Mouse (Mus musculus) lung, postnatal 25 days (tissue): Measurements from ENCODE around the gene Plekhg6.

Source experiments
- DNase-seq: peaks from one replicate; pipeline ENCODE4 v3.0.0; 2022; ENCODE audit warnings: low spot score

Plekhg6 gene

DNA sequence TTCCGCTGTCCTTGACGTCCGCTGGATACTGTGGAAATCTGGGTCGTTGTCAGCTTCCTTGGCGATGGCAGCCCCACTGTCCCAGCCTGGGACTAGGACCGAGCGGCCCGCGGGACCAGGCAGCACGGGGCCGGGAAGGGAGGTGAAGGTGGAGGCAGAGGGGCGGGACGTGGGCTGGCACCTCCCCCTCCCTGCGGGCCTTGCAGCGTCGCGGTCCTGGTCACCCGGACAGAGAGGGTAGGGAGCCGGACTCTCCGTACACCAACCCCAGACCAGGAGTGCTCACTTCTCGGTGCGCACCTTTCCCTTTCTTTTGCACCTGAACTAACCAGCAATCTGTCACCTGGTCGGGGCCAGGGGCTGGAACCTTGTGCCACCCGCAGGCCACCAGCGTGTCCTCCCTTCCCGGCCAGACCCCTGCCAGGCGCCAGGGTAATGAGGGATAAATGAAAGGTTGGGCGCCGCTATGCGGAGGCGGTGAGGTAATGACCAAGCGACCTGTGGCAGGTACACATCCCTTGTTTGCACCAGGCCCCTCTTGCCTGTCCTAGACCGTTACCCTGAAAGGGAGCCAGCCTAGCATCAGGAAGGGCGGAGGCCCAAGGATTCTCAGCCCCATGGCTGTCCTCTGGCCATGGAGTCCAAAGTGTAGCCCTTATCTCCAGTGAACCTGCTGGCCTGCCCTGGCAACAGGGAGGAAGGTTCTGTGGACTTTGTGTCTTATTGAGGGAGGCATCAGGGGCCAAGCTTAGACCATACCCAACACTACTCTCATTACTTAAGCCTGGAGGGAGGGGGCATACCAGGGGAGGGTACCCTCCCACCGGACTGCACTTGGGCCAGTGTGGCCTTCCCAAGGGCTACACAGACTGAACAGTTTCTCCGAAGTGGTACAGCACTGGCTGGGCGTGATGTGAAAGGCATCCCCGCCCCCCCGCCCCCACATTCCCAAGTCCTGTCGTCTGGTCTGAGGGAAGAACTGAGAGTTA is at the start of gene Plekhg6:
Gene Plekhg6 (minus strand): TSS at position 422 of the 989 bp plus-strand sequence.
- DNase-seq = peak; percentile 49

DNA sequence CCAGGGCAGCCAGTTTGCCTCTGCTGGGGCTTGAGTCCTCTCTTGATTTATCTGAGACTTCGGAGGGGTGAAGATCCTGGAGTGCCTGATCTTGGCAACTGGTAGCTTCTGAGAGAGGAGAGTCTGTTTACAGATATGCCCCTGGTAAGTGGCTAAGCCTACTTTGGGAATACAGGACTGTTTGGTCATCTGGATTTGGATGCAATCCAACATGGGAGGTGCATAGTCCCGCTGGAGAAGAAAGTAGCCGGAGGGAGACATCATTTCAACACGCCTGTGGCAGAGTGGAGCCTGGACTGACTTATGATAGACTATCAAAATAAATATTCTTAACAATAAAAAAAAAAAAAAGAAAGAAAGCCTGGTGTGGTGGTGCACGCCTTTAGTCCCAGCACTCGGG is 49.1 kb upstream of the Plekhg6 start:
- DNase-seq = peak; percentile 65

DNA sequence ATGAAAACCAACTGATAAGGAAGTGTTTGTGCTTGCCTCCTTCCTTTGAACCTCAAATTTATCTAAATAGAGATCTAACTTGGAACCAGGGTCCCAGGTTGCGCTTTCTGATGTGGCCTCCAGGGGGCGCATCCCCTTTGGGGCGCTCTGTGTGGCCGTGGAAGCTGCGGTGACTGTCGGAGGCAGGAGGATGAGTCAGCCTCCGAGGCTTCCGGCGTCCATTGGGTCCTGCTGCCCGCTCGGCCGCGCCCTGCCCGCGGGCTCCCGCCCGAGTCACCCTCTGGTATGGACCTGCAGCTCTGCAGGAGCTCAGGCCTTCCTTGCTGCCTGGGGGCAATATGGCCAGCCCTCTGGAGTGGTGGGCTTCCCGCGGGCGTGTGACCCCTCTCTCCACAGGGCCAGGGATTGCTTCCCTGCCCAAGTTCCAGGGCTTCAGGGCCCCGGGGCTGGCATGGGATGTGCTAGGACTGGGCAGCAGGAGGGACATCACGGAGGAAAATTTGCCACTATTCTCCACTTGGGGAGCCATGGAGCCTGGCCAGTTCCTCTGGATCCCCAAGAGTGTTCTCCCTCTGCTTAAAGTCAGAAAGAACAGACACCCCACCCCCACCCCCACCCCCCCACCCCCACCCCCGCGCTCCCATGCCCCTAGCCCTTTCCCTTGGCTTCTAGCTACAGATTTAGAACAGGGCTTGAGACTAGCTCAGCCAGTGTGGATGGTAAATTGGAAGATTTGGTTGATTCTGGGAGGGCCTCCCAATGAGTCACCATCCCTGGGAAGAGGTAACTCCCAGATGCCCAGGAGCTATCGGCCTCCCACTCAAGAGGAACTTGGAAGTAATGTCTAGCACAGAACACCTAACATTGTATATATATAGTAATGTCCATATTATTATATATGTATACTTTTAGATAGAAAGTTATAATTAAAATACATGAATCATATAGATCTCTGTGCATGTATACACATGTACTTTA is 46.1 kb upstream of the Plekhg6 start:
- peak; percentile 89 for DNase-seq

DNA sequence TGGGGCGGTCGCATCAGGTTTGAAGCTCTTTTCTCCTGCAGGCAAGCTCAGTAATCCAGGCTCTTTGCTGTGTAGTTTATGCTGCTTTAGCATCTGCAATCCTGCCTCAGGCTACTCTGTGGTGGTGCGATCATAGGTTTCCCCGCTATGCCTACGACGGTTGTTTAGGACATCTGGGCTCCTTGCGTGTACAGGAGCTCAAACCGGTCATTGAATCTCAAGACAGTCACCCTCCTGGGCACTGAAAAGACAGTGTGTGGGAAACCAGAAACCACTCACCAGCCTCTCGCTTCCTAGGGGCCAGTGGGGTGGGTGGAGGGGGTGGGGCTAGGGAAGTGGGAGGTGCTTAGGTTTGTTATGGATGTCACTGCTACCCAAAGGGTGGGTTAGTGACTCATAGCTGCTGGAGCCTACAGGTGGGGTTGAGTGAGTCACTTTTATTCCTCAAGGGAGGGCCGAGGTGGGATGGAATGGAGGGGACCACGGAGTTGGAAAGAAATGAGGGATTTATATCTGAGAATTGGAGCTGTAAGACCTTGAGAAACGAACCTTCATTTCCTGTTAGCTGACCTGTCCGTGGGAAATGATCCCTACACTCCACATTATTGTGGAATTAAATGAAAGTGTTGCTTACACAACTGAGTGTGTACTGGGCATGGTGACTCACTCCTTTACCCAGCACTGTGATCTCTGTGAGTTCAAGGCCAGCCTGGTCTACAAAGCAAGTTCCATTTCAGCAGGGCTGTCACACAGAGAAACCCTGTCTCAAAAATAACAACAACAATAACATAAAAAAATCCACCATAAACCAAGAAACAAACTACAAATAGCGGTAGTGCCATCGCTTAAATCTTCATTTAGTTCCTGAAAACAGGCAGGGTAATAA is 44.9 kb upstream of the Plekhg6 start:
- no peak for DNase-seq

DNA sequence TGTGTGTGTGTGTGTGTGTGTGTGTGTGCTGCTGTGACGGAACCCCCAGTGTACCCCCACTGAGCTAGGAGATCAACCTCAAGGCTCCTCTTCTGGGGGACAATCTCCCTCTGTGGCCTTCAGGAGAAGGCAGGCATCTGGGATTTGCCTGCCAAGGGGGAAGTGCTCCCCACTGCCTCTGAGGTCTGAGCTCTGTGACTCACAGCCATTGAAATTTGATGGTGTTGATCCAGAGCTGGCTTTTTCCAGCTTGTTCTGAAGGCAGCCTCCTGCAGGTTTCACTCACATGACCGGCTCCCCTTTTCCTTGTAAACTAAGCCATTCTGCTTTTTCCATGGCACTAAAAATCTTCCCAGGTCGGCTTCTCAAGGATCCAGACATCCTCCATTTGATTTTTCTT is 43.6 kb upstream of the Plekhg6 start:
- no peak for DNase-seq

DNA sequence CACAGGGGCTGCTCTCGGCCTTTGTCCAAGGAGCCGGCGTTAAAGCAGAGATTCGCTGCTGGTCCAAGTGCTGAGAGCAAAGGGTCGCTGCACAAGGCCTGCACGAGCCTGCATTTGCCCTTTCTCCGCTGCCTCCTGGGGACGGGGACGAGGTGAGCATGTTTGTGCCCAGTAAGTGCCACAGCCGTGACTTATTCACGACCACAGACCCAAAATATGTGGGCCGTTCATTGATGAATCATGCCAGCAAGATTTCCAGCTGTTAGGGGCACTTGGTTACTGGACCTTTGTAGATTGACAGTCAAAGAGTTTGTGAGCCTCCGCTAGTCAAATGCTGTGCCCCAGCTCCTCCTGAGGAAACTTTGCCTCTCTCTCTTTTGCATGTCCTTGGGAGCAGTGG is 42.9 kb upstream of the Plekhg6 start:
- DNase-seq = no peak

DNA sequence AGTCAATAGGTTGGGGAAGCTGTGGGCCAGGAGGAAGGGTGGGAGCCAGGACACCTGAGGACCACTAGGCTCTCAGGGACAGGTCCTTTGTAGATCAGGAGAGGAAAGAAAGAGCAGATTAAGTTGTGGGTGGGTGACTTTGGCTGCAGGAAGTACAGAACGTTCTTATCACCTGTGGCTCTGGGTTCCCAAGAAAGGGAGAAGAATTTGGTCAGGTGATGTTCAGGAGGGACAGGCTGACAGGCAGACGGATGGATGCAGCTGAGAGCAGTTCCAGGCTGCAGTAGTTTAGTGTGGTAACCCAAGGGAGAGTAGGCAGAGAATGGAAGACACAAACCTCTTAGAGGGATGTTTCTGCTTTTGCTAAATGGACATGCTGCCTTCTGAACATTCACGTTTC is 42.5 kb upstream of the Plekhg6 start:
- no peak for DNase-seq

DNA sequence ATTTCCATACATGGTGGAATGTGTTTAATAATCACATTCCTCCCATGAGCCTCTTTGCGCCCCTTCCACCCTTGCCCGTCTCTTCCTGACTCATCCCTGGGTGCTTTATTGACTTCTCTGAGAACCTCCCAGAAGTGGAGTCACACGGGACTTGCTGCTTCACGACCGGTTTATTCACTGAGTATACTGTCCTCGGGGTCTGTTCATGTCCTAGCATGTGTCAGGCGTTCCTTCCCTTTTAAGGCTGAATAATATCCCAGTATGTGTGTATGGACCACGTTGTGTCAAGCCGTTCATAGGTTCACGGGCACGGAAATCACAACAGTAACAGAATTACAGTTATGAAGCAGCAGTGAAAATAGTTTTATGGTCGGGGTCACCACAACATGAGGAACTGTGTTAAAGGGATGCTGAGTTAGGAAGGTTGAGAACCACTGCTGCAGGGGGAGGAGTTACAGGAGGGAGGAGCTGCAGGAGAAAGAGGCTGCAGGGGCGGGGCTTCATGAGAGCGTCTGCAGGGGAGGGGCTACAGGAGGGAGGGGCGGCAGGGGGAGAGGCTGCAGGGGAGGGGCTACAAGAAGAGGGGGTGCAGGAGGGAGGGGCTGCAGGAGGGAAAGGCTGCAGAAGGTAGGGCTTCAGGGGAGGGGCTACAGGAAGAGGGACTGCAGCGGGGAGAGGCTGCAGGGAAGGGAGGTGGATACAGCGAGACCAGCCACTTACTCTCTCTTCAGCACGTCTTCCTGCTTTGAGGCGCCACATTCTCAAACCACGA is 41.6 kb upstream of the Plekhg6 start:
- DNase-seq = peak; percentile 83

DNA sequence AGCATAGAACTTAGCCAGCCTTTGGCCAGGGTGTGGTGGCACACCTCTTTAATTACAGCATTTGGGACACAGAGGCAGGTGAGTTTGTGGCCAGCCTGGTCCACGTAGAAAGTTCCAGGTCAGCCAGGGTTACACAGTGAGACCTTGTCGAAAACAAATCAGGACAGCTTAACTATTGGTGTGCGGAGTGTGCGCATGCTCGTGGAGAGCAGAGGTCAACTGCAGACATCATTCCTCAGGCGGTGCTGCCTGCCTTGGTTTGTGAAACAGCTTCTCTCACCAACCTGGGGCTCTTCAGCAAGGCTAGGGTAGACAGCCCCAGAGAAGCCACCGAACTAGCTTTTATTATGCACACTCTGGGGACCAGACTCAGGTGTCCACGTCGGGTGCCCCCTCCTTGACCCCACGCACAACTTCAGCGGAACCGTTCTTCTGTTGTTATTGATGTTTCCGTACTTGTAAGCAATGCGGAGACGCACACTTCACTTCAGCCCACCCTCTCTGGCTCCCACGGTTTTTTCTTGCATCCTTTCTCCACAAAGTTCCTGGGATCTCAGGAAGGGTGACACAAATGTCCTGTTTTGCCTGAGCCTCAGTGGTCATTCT is 40.0 kb upstream of the Plekhg6 start:
- DNase-seq = no peak

DNA sequence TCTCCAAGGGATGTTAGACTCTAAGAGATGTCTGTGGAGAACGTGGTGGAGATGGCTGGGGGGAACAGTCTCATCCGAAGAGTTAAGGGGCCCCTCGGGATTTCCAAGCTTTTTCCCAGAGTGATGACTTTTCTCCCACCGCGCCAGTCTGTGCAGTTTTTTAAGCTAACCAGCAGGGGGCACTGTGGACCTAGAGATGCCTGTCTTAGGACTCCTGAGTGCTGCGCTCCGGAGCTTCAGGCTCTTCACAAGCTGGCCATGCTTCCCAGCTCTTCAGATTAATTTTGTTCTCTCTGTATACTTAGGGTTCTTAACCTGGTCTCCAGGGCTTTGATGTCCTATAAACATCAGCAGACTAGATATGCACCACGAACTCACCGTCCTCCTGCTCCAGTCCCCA is 38.2 kb upstream of the Plekhg6 start:
- DNase-seq = peak; percentile 84

DNA sequence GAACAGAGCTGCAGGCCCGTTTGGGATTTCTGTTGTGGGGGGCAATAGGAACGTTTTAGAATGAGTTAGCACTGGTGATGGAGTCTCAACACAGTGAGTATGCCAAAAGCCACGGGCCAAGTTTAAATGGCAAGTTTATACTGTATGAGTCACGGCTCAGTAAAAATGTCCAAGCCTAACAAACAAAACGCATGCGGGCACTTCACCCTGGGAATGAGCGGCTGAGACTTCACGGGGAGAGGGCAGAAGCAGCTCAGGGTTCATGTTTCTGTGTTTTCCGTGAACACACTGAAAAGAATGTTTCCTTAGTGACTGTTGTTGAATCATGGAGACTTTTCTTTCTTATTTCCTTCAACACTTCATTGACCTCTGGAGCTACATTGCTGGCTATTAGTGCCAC is 32.7 kb upstream of the Plekhg6 start:
- peak; percentile 45 for DNase-seq

DNA sequence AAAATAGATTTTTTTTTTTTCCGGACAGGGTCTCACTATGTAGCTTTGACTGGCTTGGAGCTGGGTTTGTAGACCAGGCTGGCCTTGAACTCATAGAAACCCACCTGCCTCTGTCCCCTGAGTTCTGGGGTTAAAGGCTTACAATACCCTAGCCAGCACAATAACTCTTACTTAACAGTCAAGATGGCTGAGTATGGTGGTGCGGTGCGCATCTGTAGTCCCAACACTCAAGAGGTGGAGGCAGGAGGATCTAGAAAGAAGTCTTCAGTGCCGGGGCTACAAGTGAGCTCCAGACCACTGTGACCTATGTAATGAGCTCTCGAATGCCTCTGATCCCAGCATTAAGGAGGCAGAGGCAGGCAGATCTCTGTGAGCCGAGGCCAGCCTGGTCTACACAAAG is 31.1 kb upstream of the Plekhg6 start:
- no peak for DNase-seq

DNA sequence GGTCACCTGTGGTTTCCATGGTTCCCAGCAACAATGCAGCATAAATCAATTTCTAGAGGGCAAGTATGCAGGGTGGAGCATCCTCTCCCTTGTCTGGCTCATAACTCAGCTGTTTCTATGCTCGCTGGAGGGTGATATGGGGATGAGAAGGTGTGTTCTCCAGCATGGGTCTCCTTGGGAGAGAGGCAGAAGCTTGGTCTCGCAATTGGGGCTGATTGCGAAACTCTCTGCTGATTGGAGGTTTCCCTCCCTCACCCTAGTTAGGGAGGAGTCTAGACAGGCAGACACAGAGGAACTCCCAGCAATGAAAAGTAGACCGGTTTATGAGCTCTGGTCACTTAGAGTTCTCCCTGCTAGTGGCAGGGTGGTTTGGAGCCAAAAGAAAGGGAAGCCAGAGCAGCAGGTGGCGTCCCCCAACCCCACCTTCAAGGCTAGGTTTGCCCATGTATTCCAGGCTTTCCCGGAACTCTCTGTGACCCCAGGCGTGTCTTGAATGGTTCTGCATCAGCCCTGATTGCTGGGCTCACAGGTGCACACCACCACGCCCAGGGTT is 30.5 kb upstream of the Plekhg6 start:
- DNase-seq = peak; percentile 56

DNA sequence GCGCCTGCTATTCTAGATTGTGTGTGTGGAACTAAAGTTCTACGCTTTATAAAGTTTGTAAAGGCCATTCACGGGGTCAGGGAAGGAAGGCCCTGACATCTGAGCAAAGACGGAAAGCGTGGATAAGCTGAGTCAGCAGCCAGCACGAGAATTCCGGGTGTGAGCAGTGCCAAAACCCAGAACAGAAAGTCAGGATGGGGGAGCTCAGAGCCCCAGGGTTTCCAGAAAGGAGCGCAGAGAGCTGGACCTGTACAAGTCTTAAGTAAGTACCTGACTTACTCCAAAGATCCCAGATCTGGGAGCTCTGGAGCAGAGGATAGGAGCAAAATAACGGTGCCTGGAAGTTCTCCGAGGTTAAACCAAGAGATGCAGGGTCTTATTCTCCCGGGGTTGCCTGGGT is 30.0 kb upstream of the Plekhg6 start:
- no peak for DNase-seq

DNA sequence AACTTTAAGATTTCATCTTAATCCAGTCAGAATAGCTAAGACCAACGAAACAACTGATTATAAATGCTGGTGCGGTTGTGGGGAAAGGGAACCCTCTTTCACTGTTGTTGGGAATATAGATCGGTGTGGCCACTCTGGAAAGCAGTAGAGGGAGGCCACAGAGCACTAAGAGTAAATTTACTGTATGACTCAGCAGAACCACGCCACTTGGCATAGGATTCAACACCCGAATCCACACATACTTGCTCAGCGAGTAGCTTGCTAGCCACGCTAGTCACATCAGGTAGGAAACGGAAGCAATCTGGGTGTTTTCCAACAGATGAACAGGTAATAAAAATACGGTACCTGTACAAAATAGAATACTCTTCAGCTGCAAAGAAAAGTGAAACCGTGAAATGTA is 27.1 kb upstream of the Plekhg6 start:
- no peak for DNase-seq

DNA sequence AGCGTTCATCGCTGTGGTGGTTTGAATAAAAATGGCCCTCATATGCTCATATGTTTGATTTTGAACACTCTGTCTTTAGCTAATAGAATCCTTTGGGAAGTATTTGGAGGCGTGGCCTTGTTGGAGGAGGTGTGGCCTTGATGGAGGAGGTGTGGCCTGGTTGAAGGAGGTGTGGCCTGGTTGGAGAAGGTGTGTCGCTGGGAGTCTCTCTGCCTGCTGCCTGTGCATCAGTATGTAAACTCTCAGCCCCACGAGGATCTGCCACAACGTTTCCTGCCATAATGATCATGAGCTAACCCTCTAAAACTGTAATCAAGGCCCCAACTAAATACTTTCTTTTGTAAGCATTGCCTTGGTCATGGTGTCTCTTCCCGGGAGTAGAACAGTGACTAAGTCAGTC is 26.6 kb upstream of the Plekhg6 start:
- DNase-seq = no peak

DNA sequence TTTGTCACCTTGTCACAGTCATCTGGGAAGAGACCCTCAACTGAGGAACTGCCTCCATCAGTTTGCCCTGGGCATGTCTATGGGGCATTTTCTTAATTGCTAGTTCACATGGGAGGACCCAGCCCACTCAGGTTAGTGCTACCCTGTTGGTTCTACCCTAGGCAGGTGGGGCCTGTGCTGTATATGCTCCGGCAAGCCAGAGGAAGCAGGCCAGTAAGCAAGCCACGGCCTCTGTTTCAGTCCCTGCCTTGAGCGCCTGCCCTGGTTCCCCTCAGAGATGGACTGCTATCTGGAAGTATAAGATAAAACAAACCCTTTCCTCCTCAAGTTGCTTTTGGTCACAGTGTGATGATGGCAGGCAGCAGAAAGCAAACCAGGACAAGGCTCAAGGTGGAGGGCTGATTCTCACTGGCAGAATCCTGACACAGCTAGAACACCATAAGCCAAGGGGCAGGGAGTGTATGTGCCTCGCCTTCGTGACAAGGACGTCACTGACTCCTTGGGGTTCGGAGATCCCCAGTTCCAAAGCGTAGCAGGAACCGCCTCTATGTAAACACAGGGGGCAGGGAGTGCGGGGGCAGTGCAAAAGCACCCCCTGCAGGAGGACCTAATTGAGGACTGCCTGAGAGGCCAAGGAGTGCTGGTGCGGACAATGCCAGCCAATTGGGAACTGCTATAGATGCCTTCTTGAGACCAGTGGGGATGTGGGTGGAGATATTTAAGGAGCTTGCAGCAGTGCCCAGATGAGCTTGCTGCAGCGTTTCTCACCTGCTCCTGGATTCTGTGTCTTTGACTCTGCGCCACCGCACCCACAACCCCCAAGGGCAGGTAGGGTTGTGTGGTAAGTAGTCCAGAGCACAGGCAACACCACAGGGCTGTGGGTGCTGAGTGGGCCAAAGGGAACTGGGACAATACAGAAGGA is 25.1 kb upstream of the Plekhg6 start:
- no peak for DNase-seq

DNA sequence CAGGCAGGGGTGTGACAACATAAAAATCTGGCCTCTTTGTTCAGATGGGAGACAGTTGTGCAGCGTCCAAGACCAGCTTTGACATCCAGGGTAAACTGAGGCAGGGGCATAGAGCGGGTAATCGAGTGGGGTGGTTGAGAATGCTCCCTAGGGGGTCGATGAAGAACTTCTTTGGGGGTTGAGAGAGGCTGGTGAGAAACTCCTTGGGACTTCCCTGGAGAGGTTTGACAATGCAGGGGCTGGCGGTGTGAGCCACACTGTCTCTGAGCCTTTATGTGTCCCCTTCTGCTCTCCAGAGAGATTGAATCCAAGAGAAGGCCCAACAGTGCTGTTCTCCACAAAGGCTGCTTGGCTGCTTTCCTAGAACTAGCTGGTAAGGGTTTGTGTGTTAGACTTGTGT is 9.3 kb upstream of the Plekhg6 start:
- no peak for DNase-seq

DNA sequence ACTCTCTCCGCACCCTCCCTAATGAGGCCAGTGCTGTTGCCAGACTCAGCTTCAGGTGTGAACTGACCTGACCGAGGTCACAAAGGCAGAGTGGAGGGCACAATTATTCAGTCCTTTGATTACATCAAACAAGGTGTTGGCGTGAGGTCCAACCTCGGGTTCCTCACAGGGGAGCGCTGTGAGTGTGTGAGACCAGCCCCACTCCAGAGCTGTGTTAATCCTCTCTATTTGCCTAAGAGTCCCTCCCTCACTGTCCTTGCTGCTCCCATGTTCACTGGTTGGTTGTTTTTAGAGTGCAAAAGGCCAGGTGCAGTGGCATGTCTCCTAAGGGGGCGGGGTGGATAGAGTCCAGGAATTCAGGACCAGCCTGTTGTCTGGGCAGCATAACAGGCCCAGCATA is 5.5 kb upstream of the Plekhg6 start:
- no peak for DNase-seq
